Mouse (Mus musculus): ENCODE measurements at regions not wholly inside any gene's neighbourhood (a gene's known extent, or its start where the extent isn't known, plus 50 kb on each side); places are given as distances from the start of the nearest gene placed in this dataset.

DNA sequence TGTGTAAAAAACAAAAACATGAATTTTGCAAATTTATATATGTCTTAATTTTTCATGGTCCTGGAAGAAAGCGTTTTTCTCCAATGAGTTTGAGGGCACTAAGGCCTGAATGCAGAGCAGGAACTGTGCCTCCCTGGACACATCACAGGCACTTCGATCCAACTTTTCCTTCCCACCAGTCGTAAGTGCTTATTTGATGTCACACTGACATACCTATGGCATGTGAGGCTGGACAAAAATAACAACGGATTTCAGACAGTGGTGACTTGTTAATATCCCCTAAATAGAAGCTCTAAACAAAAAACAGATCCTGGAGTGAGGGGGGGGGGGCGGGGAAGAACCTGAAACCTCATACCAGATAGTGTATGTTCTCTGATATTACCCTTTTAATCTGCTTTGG lies 1541.9 kb upstream of the Flrt2 start:
- Histone ChIP-seq H3K4me1 (ENCODE audit: insufficient read depth, low read depth, low read length) (no peaks in the 10 kb centered on the region), H3K36me3 (replicated peaks) (no peaks in the 10 kb centered on the region), H3K4me3 (ENCODE audit: low read depth, low read length) (no peak overlapping the region), H3K27me3 (ENCODE audit: insufficient read depth, low read length) (no peaks in the 10 kb centered on the region), H3K9me3 (replicated peaks) (peaks cover 9% of the 10 kb centered on the region)
- no peak for DNase-seq (ENCODE audit: low spot score)
- ATAC-seq (ENCODE audit: extremely low read depth, insufficient number of reproducible peaks, low FRiP score, poor library complexity, severe bottlenecking): no peak
- TF ChIP-seq POLR2AphosphoS5 (IDR thresholded peaks at IDR 0.05; ENCODE audit: insufficient replicate concordance, low read depth, low read length): no peak
- no peak for TF ChIP-seq GATA1 (IDR thresholded peaks at IDR 0.05; ENCODE audit: borderline replicate concordance, low read length)
- TF ChIP-seq TAL1 (conservative IDR thresholded peaks at IDR 0.05; ENCODE audit: low read depth, low read length): no peak
- no peak for TF ChIP-seq GATA2 (IDR thresholded peaks at IDR 0.05; ENCODE audit: borderline replicate concordance, low read depth, low read length)
- no peak for TF ChIP-seq CTCF (IDR thresholded peaks at IDR 0.05; ENCODE audit: low read depth, low read length)

DNA sequence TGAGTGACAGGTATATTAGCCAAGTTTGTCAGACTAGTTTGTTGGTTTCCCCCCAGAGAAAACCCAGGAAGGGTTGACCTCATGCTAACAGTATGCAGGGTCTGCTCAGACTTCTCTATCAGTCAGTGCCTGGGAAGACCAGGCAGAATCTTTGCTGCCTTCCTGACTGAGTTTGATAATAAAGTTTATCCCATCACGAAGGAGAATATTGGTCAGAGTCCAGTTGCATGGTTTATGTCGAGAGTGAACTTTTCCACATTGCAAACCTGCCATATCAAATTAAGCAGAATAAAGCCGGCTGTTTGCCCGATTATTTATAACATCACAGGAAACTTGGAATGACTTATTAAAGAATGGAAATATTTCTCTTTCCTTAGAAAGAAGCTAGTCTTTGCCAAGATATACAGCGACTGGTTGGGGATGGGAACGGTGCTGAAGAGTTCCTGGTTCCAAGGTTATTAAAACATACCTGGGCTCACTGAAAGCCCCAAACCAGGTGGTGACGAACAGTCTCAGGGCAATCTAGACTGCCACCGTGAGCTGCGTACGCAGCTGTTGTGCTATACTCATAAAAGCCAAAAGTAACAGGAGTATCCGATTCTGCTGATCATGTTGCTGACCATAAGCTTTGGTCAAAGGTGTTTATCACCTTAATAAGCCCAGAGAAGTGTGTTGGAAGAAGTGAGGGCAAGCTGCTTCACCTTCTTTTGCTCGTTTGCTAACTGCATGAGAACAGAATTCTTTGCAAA lies 1536.7 kb upstream of the Flrt2 start:
- ATAC-seq (ENCODE audit: extremely low read depth, insufficient number of reproducible peaks, low FRiP score, poor library complexity, severe bottlenecking): no peak
- no peak for DNase-seq (ENCODE audit: low spot score)
- Histone ChIP-seq H3K36me3 (replicated peaks) (no peaks in the 10 kb centered on the region), H3K4me1 (ENCODE audit: insufficient read depth, low read depth, low read length) (no peaks in the 10 kb centered on the region), H3K9me3 (replicated peaks) (peaks cover 7% of the 10 kb centered on the region), H3K4me3 (ENCODE audit: low read depth, low read length) (no peak overlapping the region), H3K27me3 (ENCODE audit: insufficient read depth, low read length) (no peaks in the 10 kb centered on the region)
- TF ChIP-seq TAL1 (conservative IDR thresholded peaks at IDR 0.05; ENCODE audit: low read depth, low read length) (no peak), POLR2AphosphoS5 (IDR thresholded peaks at IDR 0.05; ENCODE audit: insufficient replicate concordance, low read depth, low read length) (no peak), GATA2 (IDR thresholded peaks at IDR 0.05; ENCODE audit: borderline replicate concordance, low read depth, low read length) (no peak), CTCF (IDR thresholded peaks at IDR 0.05; ENCODE audit: low read depth, low read length) (no peak), GATA1 (IDR thresholded peaks at IDR 0.05; ENCODE audit: borderline replicate concordance, low read length) (no peak)

DNA sequence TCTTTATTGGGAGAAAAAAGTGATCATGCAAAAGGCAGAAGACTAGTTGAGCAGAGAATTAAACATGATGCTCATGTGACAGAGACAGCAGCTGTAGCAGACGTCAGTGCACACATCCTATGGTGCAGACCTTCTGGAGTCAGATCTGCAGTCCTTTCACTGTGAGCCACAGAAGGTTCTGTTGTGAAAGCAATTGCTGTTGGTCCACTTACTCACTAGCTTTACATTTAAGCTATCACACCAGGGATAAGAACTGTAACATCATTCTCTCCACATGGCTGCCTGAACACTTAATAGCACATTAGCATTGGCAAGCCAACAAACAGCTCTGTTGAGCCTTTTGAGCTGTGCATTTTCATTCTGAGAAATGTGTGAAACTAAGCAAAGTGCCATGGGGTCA lies 1509.7 kb upstream of the Flrt2 start:
- Histone ChIP-seq H3K4me1 (ENCODE audit: insufficient read depth, low read depth, low read length) (no peaks in the 10 kb centered on the region), H3K4me3 (ENCODE audit: low read depth, low read length) (no peak overlapping the region), H3K27me3 (ENCODE audit: insufficient read depth, low read length) (no peaks in the 10 kb centered on the region), H3K36me3 (replicated peaks) (no peaks in the 10 kb centered on the region), H3K9me3 (replicated peaks) (peaks cover 14% of the 10 kb centered on the region)
- ATAC-seq (ENCODE audit: extremely low read depth, insufficient number of reproducible peaks, low FRiP score, poor library complexity, severe bottlenecking): no peak; the same call in 1 of the 2 replicates
- no peak for DNase-seq (ENCODE audit: low spot score)
- TF ChIP-seq GATA2 (IDR thresholded peaks at IDR 0.05; ENCODE audit: borderline replicate concordance, low read depth, low read length) (no peak), TAL1 (conservative IDR thresholded peaks at IDR 0.05; ENCODE audit: low read depth, low read length) (no peak), CTCF (IDR thresholded peaks at IDR 0.05; ENCODE audit: low read depth, low read length) (no peak), GATA1 (IDR thresholded peaks at IDR 0.05; ENCODE audit: borderline replicate concordance, low read length) (no peak), POLR2AphosphoS5 (IDR thresholded peaks at IDR 0.05; ENCODE audit: insufficient replicate concordance, low read depth, low read length) (no peak)

DNA sequence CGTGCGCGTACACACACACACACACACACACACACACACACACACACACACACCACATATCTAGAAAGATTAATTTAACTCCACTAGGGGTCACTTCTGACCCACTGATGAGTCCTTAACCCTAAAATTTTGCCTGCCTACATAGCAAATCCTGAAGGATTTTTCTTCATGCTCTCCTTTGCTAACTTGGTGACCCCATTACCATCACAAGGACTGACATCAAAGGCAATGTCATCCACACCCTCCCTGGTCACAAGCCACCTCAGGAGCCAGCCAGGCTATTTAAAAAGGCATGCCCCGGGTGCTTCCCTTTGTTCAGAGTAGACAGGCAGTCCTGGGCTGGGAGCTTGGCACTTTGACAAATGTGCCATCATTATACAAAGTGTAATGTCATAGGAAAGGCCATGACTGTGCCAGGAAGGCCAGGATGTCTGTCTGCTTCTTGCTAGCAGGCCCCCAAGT lies 1501.4 kb upstream of the Flrt2 start:
- no peaks in the 10 kb centered on the region for H3K4me1 ChIP-seq (ENCODE audit: insufficient read depth, low read depth, low read length)
- TF ChIP-seq GATA1 (IDR thresholded peaks at IDR 0.05; ENCODE audit: borderline replicate concordance, low read length) (no peak), CTCF (IDR thresholded peaks at IDR 0.05; ENCODE audit: low read depth, low read length) (no peak), GATA2 (IDR thresholded peaks at IDR 0.05; ENCODE audit: borderline replicate concordance, low read depth, low read length) (no peak)
- H3K9me3 ChIP-seq (replicated peaks): peaks cover 8% of the 10 kb centered on the region
- H3K27me3 ChIP-seq (ENCODE audit: insufficient read depth, low read length): no peaks in the 10 kb centered on the region
- DNase-seq (ENCODE audit: low spot score) (no peak), ATAC-seq (ENCODE audit: extremely low read depth, insufficient number of reproducible peaks, low FRiP score, poor library complexity, severe bottlenecking) (no peak)
- H3K4me3 ChIP-seq (ENCODE audit: low read depth, low read length): no peak overlapping the region
- H3K36me3 ChIP-seq (replicated peaks): no peaks in the 10 kb centered on the region

DNA sequence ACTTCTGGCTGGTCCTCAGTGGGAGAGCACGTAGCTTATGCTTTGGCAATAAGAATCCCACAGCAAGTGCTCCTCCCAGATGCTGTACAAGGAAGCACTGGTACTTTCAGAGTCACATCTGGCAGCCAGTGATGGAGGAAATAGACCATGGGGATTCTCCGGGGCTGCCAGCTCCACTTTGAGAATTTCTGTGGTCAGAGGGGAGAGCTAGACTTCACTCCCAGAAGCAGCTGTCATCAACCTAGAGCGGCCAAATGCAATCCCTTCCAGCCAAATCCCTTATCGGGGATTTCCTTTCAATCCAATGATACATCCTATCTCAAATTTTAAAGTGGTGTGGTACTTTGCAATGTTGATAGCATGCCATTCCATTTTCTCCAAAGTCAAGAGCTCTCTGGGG lies 1474.1 kb upstream of the Flrt2 start:
- Histone ChIP-seq H3K9me3 (replicated peaks) (peaks cover 2% of the 10 kb centered on the region; the same call in 1 of the 2 replicates), H3K27me3 (ENCODE audit: insufficient read depth, low read length) (no peaks in the 10 kb centered on the region), H3K4me3 (ENCODE audit: low read depth, low read length) (no peak overlapping the region), H3K36me3 (replicated peaks) (no peaks in the 10 kb centered on the region), H3K4me1 (ENCODE audit: insufficient read depth, low read depth, low read length) (no peaks in the 10 kb centered on the region)
- ATAC-seq (ENCODE audit: extremely low read depth, insufficient number of reproducible peaks, low FRiP score, poor library complexity, severe bottlenecking): no peak
- DNase-seq (ENCODE audit: low spot score): no peak
- no peak for TF ChIP-seq CTCF (IDR thresholded peaks at IDR 0.05; ENCODE audit: low read depth, low read length)
- TF ChIP-seq TAL1 (conservative IDR thresholded peaks at IDR 0.05; ENCODE audit: low read depth, low read length): no peak
- TF ChIP-seq POLR2AphosphoS5 (IDR thresholded peaks at IDR 0.05; ENCODE audit: insufficient replicate concordance, low read depth, low read length): no peak
- TF ChIP-seq GATA1 (IDR thresholded peaks at IDR 0.05; ENCODE audit: borderline replicate concordance, low read length): no peak
- TF ChIP-seq GATA2 (IDR thresholded peaks at IDR 0.05; ENCODE audit: borderline replicate concordance, low read depth, low read length): no peak

DNA sequence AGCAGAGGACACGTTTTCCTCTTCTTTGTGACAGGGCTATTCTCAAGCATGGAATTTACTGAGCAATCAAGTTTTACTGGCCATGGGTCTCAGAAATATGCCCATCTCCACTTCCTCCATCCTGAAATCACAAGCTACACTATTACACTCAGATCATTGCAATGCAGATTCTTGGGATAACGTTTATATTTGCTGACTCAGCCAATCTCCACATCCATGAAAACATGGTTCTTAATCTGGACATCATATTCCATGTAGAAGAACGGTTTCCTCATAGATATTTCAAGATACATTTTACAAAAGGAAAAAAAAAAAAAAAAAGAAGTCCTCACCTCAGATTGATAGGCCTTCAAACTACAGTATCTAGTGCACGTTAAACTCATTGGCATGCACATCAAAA lies 1462.1 kb upstream of the Flrt2 start:
- Histone ChIP-seq H3K27me3 (ENCODE audit: insufficient read depth, low read length) (no peaks in the 10 kb centered on the region), H3K9me3 (replicated peaks) (peaks cover 7% of the 10 kb centered on the region), H3K4me3 (ENCODE audit: low read depth, low read length) (no peak overlapping the region), H3K36me3 (replicated peaks) (no peaks in the 10 kb centered on the region), H3K4me1 (ENCODE audit: insufficient read depth, low read depth, low read length) (no peaks in the 10 kb centered on the region)
- ATAC-seq (ENCODE audit: extremely low read depth, insufficient number of reproducible peaks, low FRiP score, poor library complexity, severe bottlenecking): no peak
- no peak for DNase-seq (ENCODE audit: low spot score)
- TF ChIP-seq TAL1 (conservative IDR thresholded peaks at IDR 0.05; ENCODE audit: low read depth, low read length) (no peak), CTCF (IDR thresholded peaks at IDR 0.05; ENCODE audit: low read depth, low read length) (no peak), POLR2AphosphoS5 (IDR thresholded peaks at IDR 0.05; ENCODE audit: insufficient replicate concordance, low read depth, low read length) (no peak), GATA2 (IDR thresholded peaks at IDR 0.05; ENCODE audit: borderline replicate concordance, low read depth, low read length) (no peak), GATA1 (IDR thresholded peaks at IDR 0.05; ENCODE audit: borderline replicate concordance, low read length) (no peak)
